Mouse (Mus musculus): Measurements from ENCODE around the gene Olfr1033. TPM values are rescaled to one million over a fixed set of nuclear protein-coding genes. Genes with fewer than 3 reads are reported as not detected.

Gene Olfr1033
- not detected for total RNA-seq (2023)

DNA sequence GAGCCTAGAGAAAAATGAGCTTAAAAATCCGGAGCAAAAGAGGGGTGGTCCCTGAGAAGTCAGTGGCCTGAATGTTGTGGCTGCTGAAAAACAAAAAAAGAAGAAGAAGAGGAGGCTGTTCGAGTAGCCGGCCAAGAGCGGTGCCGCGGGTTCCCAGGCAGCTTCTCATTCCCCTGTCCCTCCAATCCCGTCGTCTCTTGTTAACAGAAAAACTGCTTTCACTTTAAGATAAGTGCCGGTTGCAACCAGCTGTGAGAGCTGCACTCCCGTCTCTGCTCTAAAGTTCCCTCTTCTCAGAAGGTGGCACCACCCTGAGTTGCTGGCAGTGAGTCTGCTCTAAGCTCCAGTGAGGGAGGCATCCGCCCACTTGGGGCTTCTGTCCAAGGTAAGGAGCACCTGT is at the start of gene Olfr1033:
Gene Olfr1033, plus strand, starts transcription at position 228 of the 400 bp plus-strand sequence.

DNA sequence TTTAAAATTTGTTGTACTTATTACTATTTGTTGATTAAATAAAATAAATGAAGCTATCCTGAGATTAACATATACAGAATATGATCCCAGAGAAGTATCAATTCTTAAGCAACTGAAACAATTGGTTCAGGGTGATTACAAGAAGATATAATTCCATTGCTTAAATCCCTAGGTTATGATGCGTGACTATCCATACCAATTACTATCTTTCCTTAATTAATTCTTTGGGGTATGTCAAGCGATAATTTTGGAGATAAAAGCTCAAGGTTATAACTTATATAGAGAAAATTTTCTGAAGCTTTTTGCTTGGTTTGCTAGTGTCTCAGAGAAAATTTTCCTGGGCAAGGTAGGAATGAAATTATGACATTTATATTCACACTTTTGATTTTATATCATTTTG is 46.8 kb upstream of the Olfr1033 start, which contains the start of gene Olfr1029:
Gene Olfr1029, plus strand, starts transcription at position 301 of the 400 bp plus-strand sequence.

DNA sequence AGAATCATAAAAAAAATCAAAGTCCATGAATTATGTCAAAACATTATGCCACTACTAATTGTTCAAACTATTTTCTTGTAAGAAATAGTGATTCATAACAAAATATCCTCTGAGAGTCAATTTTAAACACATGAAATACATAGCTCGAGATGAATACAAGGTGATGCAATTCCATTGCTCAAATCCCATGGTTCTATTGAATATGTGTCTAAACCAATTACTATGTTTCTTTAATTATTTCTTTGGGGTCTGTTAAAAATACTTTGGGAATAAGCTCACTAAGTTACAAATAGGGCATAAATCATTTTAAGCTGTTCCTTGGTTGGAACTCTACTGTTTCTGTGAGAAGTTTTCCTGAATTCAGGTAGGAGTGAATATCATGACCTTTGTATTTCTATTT is 41.5 kb upstream of the Olfr1033 start, which contains the start of gene Olfr1030:
Gene Olfr1030, plus strand, starts transcription at position 301 of the 400 bp plus-strand sequence.

DNA sequence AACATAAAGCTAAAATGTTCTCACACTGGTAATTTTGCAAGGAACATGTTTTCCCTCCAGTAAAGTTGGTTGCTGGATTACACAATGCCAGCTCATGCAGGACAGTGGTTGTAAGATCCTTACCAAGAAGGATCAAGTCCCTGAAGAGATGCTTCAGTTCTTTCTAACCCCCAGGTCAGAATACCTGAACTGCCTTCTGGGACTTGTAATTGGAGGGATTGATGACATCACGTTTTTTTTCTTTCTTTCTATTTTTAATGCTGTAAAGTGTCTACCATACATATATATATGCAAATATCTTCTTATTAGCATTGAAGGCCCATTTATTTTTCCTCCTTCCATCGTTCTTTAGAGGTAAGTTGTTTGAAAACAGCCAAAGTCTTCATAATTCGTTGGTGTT is 30.4 kb upstream of the Olfr1033 start, which contains the start of gene Olfr1031:
Gene Olfr1031, plus strand, starts transcription at position 301 of the 400 bp plus-strand sequence.

DNA sequence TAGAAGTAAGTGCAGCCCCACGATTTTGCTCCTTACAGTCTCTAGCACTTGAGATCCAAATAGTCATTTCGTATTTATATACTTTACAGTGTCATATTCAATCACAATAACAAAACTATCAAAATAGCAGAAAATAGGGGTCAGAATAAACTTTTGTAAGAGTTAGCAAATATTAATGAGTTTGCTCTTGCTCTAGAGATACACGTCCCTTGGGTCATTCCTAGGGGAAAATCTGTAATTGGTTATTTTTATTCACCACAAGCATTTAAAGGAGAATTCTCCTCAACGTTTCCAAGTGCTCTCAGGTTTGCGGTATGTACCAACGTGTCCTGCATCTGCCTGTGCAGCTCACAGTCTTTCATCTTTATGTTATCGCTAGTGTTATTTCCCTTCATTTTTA is 15.2 kb upstream of the Olfr1033 start, which contains the start of gene Olfr1032:
Gene Olfr1032, plus strand, starts transcription at position 301 of the 400 bp plus-strand sequence.

DNA sequence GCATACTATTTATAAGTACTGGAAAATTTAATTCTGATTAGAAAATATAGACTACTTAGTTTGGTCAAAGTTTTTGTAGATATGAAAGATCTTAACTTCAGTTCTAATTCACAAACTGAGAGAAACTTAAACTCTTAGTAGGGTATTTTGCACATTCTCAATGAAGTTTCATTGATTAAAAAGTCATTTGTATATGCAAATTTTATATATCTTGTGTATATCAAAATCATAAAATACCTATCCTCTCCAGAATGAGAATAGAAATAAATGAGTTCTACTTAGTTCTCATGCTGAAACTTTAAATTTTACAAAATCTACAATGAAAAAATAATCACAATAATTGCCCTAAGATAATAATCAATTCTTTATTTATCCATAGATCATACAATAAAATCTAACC is 25.1 kb downstream of the Olfr1033 start, which contains the start of gene Olfr1034:
Gene Olfr1034, plus strand, starts transcription at position 301 of the 400 bp plus-strand sequence.

DNA sequence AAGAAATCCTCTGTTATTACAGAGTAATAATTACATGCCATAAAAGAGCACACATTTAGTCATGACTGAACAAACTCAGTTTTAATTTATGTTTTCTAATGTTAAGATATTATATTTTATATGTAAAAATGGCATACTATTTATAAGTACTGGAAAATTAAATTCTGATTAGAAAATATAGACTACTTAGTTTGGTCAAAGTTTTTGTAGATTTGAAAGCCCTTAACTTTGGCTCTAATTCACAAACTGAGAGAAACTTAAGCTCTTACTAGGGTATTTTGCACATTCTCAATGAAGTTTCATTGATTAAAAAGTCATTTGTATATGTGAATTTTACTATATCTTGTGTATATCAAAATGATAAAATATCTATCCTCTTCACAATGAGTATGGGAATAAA is 53.3 kb downstream of the Olfr1033 start, which contains the start of gene Olfr1036:
Gene Olfr1036, plus strand, starts transcription at position 301 of the 400 bp plus-strand sequence.

DNA sequence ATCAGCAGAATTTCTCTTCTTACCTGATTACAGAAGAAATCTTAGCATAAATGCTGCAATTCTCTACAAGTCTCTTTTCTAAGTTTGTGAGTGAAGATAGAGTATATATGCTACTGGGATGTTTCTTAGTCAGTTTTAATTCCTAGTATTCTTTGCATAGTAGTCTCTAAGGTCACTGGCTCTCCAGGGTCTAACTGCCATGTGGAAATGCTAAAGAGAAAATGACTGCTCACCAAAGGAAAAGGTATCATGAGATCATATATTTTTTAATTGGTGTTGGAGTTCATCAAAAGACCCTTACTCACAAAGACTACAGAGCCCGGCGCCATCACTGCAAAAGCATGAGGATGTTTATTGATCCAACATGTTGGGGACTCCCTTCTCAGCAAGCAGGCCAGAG is 66.9 kb downstream of the Olfr1033 start, which contains the start of gene Olfr1037:
Gene Olfr1037, minus strand, starts transcription at position 101 of the 400 bp plus-strand sequence.

Other genes starting within 250 kb of the Olfr1033 start
- not detected for gene Olfr1014, start 247.9 kb upstream of the Olfr1033 start, total RNA-seq (2023)
- gene Olfr1015, start 238.6 kb upstream of the Olfr1033 start, total RNA-seq (2023): not detected
- not detected for gene Olfr1016, start 218.1 kb upstream of the Olfr1033 start, total RNA-seq (2023)
- not detected for gene Olfr1018, start 202.2 kb upstream of the Olfr1033 start, total RNA-seq (2023)
- gene Olfr1019, start 175.2 kb upstream of the Olfr1033 start, total RNA-seq (2023): not detected
- not detected for gene Olfr1020, start 173.6 kb upstream of the Olfr1033 start, total RNA-seq (2023)
- gene Olfr1022, start 152.0 kb upstream of the Olfr1033 start, total RNA-seq (2023): not detected
- gene Olfr1023, start 135.0 kb upstream of the Olfr1033 start, total RNA-seq (2023): not detected
- gene Olfr1024, start 115.6 kb upstream of the Olfr1033 start, total RNA-seq (2023): not detected
- gene Olfr1025-ps1, start 105.4 kb upstream of the Olfr1033 start, total RNA-seq (2023): not detected
- gene Olfr1026, start 99.1 kb upstream of the Olfr1033 start, total RNA-seq (2023): not detected
- not detected for gene Olfr1028, start 70.2 kb upstream of the Olfr1033 start, total RNA-seq (2023)
- not detected for gene Olfr1029, start 46.7 kb upstream of the Olfr1033 start, total RNA-seq (2023)
- not detected for gene Olfr1030, start 41.4 kb upstream of the Olfr1033 start, total RNA-seq (2023)
- not detected for gene Olfr1031, start 30.3 kb upstream of the Olfr1033 start, total RNA-seq (2023)
- gene Olfr1032, start 15.1 kb upstream of the Olfr1033 start, total RNA-seq (2023): not detected
- gene Olfr1034, start 25.2 kb downstream of the Olfr1033 start, total RNA-seq (2023): not detected
- not detected for gene Olfr1036, start 53.4 kb downstream of the Olfr1033 start, total RNA-seq (2023)
- not detected for gene Olfr1037, start 66.8 kb downstream of the Olfr1033 start, total RNA-seq (2023)
- not detected for gene Olfr1039, start 115.3 kb downstream of the Olfr1033 start, total RNA-seq (2023)
- gene Olfr1040, start 126.1 kb downstream of the Olfr1033 start, total RNA-seq (2023): not detected
- not detected for gene Olfr1042, start 141.2 kb downstream of the Olfr1033 start, total RNA-seq (2023)
- not detected for gene Olfr1043, start 146.9 kb downstream of the Olfr1033 start, total RNA-seq (2023)
- not detected for gene Olfr1044, start 157.2 kb downstream of the Olfr1033 start, total RNA-seq (2023)
- not detected for gene Olfr52, start 165.1 kb downstream of the Olfr1033 start, total RNA-seq (2023)
- not detected for gene Olfr1045, start 182.4 kb downstream of the Olfr1033 start, total RNA-seq (2023)
- gene Olfr1046, start 198.7 kb downstream of the Olfr1033 start, total RNA-seq (2023): not detected
- gene Olfr1047, start 210.8 kb downstream of the Olfr1033 start, total RNA-seq (2023): not detected
- not detected for gene Olfr1048, start 219.7 kb downstream of the Olfr1033 start, total RNA-seq (2023)
- not detected for gene Olfr1049, start 237.7 kb downstream of the Olfr1033 start, total RNA-seq (2023)

All from T-cell, adult 66 days (primary cell).